Mouse (Mus musculus): Measurements from ENCODE around the gene Coro2b. TPM values are rescaled to one million over a fixed set of nuclear protein-coding genes. Genes with fewer than 3 reads are reported as not detected.

Coro2b gene
- total RNA-seq (2014; fragmentation: Nextera tagmentation) (2.0 TPM in 1 of 2 replicates, not detected in the other), total RNA-seq (2017) (not detected in 2 replicates)

- peak; percentile 20; the same call in 1 of the 2 replicates for ATAC-seq (replicated peaks; ENCODE audit: poor library complexity, severe bottlenecking)
These were observed at the start of gene Coro2b for GRCm38 (mm10) chr9:62536655-62537631. Gene Coro2b, minus strand, starts transcription at chr9:62537044.

GRCm38 (mm10) chr9:62577558-62577957 lies 40.7 kb upstream of the Coro2b start:
- ATAC-seq (replicated peaks; ENCODE audit: poor library complexity, severe bottlenecking) = no peak

GRCm38 (mm10) chr9:62569121-62569520 lies 32.3 kb upstream of the Coro2b start:
- ATAC-seq (replicated peaks; ENCODE audit: poor library complexity, severe bottlenecking) = no peak

GRCm38 (mm10) chr9:62567818-62568217 lies 31.0 kb upstream of the Coro2b start:
- ATAC-seq (replicated peaks; ENCODE audit: poor library complexity, severe bottlenecking) = no peak

- ATAC-seq (replicated peaks; ENCODE audit: poor library complexity, severe bottlenecking) = no peak
These were observed 25.4 kb upstream of the Coro2b start for GRCm38 (mm10) chr9:62562236-62562635.

- no peak for ATAC-seq (replicated peaks; ENCODE audit: poor library complexity, severe bottlenecking)
These were observed 23.6 kb upstream of the Coro2b start for GRCm38 (mm10) chr9:62560432-62560831.

GRCm38 (mm10) chr9:62560006-62560405 lies 23.2 kb upstream of the Coro2b start:
- no peak for ATAC-seq (replicated peaks; ENCODE audit: poor library complexity, severe bottlenecking)

- ATAC-seq (replicated peaks; ENCODE audit: poor library complexity, severe bottlenecking) = no peak
These were observed 22.6 kb upstream of the Coro2b start for GRCm38 (mm10) chr9:62559446-62559845.

GRCm38 (mm10) chr9:62558058-62558457 lies 21.2 kb upstream of the Coro2b start:
- ATAC-seq (replicated peaks; ENCODE audit: poor library complexity, severe bottlenecking) = no peak

- ATAC-seq (replicated peaks; ENCODE audit: poor library complexity, severe bottlenecking) = no peak
These were observed 19.9 kb upstream of the Coro2b start for GRCm38 (mm10) chr9:62556748-62557147.

GRCm38 (mm10) chr9:62555258-62555856 lies 18.5 kb upstream of the Coro2b start:
- ATAC-seq (replicated peaks; ENCODE audit: poor library complexity, severe bottlenecking) = 0 out of 2 replicates have a peak, but pooled peaks have one; percentile 35

GRCm38 (mm10) chr9:62554606-62555005 lies 17.8 kb upstream of the Coro2b start:
- no peak for ATAC-seq (replicated peaks; ENCODE audit: poor library complexity, severe bottlenecking)

GRCm38 (mm10) chr9:62553366-62553940 lies 16.6 kb upstream of the Coro2b start:
- no peak; the same call in 1 of the 2 replicates for ATAC-seq (replicated peaks; ENCODE audit: poor library complexity, severe bottlenecking)

GRCm38 (mm10) chr9:62551531-62551930 lies 14.7 kb upstream of the Coro2b start:
- ATAC-seq (replicated peaks; ENCODE audit: poor library complexity, severe bottlenecking) = no peak

- peak; percentile 77 for ATAC-seq (replicated peaks; ENCODE audit: poor library complexity, severe bottlenecking)
These were observed 13.8 kb upstream of the Coro2b start for GRCm38 (mm10) chr9:62550661-62551093.

GRCm38 (mm10) chr9:62549809-62550208 lies 13.0 kb upstream of the Coro2b start:
- ATAC-seq (replicated peaks; ENCODE audit: poor library complexity, severe bottlenecking) = peak; percentile 65

- ATAC-seq (replicated peaks; ENCODE audit: poor library complexity, severe bottlenecking) = no peak
These were observed 10.6 kb upstream of the Coro2b start for GRCm38 (mm10) chr9:62547476-62547875.

- no peak for ATAC-seq (replicated peaks; ENCODE audit: poor library complexity, severe bottlenecking)
These were observed 8.0 kb upstream of the Coro2b start for GRCm38 (mm10) chr9:62544856-62545255.

GRCm38 (mm10) chr9:62543878-62544277 lies 7.0 kb upstream of the Coro2b start:
- ATAC-seq (replicated peaks; ENCODE audit: poor library complexity, severe bottlenecking) = no peak

- ATAC-seq (replicated peaks; ENCODE audit: poor library complexity, severe bottlenecking) = no peak
These were observed 4.8 kb upstream of the Coro2b start for GRCm38 (mm10) chr9:62541606-62542005.

- ATAC-seq (replicated peaks; ENCODE audit: poor library complexity, severe bottlenecking) = no peak
These were observed 4.3 kb upstream of the Coro2b start for GRCm38 (mm10) chr9:62541182-62541581.
